Mouse (Mus musculus) intestine, postnatal 0 days (tissue): ENCODE data around the gene Olfr459. TPM values are rescaled to one million over a fixed set of nuclear protein-coding genes. Genes with fewer than 3 reads are reported as not detected.

Experiments used
- ATAC-seq: fragments of 200-750 bp; cut with Nextera tagmentation; 2 replicates; pipeline ENCODE4 v1.8.0; 2017; ENCODE audit warnings: mild to moderate bottlenecking, moderate TSS enrichment, moderate library complexity
- H3K27ac ChIP-seq: fragments of 300-500 bp; sonication (generic); 2 replicates; pipeline ENCODE4 v1.5.1; 2014; ENCODE audit warnings: mild to moderate bottlenecking, low read depth, low read length, moderate library complexity
- H3K27me3 ChIP-seq: fragments of 300-500 bp; sonication (generic); replicated peaks from 2 replicates; pipeline ENCODE4 v1.6.1; 2014; ENCODE audit warnings: low read length, mixed read lengths; ENCODE audit not compliant: control insufficient read depth, insufficient read depth
- H3K36me3 ChIP-seq: fragments of 300-500 bp; sonication (generic); 2 replicates; pipeline ENCODE4 v1.6.1; 2014; ENCODE audit warnings: mild to moderate bottlenecking, moderate library complexity; ENCODE audit not compliant: control insufficient read depth, insufficient read depth
- H3K4me1 ChIP-seq: fragments of 300-500 bp; sonication (generic); replicated peaks from 2 replicates; pipeline ENCODE4 v1.6.1; 2014; ENCODE audit warnings: antibody characterized with exemption, low read length, mixed read lengths; ENCODE audit not compliant: control insufficient read depth, insufficient read depth
- H3K4me2 ChIP-seq: fragments of 300-500 bp; sonication (generic); replicated peaks from 2 replicates; pipeline ENCODE4 v1.6.1; 2014; ENCODE audit warnings: low read depth, mild to moderate bottlenecking, moderate library complexity
- H3K4me3 ChIP-seq: fragments of 300-500 bp; sonication (generic); 2 replicates; pipeline ENCODE4 v1.5.1; 2014; ENCODE audit warnings: low read depth, low read length
- H3K9ac ChIP-seq: fragments of 300-500 bp; sonication (generic); 2 replicates; pipeline ENCODE4 v1.6.1; 2014; ENCODE audit warnings: mild to moderate bottlenecking, low read depth, low read length
- H3K9me3 ChIP-seq: fragments of 300-500 bp; sonication (generic); 2 replicates; pipeline ENCODE4 v1.6.1; 2016; ENCODE audit warnings: mixed run types; ENCODE audit not compliant: control insufficient read depth
- CTCF ChIP-seq: sonication (generic); IDR thresholded peaks from 2 replicates; pipeline ENCODE4 v1.5.1; 2016; ENCODE audit warnings: low read depth, mild to moderate bottlenecking, control low read depth, antibody characterized with exemption, moderate library complexity
- WGBS: fragments of 180-500 bp; shearing (Covaris S2); extraction: QIAGEN DNeasy Blood & Tissue Kit; methylation state at CpG from one replicate; pipeline ENCODE4 v1.1.7; 2014; 5-methylcytosine and 5-hydroxymethylcytosine counted together
- polyA plus RNA-seq: library from polyadenylated mRNA; unstranded; fragments of >200 nt; fragmentation: Nextera tagmentation; extraction: Ambion mirVana; gene quantifications from 2 replicates; pipeline ENCODE4 v1.2.1, GENCODE M21; 2015

Olfr459 gene
- polyA plus RNA-seq, 1 experiment from 2014 or later = 0.03 TPM

DNA sequence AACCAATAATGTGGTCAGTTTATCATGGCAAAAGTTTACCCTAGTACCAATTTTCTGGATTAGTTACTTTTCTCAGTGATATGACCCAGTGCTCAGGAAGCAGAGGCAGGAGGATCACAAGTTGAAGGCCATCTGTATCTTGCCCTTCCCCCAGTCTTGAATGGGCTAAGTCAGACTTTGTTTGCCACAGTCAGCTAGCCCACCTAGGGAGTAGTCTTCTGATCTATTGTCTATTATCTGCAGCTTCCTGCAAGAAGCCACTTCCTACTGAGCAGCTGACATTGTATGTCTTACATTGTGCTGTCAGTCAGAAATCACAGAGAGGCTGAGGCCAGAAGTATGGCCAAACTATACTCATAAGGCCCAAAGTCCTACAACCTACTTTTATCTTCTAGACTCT, 33.9 kb downstream of the Olfr459 start:
- Histone ChIP-seq H3K36me3 (no peaks in the 10 kb centered on the region), H3K27ac (no peak overlapping the region), H3K9ac (no peak overlapping the region), H3K4me2 (no peak overlapping the region), H3K4me3 (no peak overlapping the region), H3K27me3 (no peaks in the 10 kb centered on the region), H3K9me3 (no peaks in the 10 kb centered on the region), H3K4me1 (0 out of 2 replicates have a peak, but pooled peaks cover 2% of the 10 kb centered on the region)
- no peak for TF ChIP-seq CTCF
- ATAC-seq = no peak

GRCm38 (mm10) chr6:41734719-41735470, 40.1 kb downstream of the Olfr459 start:
- TF ChIP-seq CTCF = no peak
- 90% methylated on average over 5 of the region's 5 CpGs for WGBS
- H3K27me3 ChIP-seq = no peaks in the 10 kb centered on the region
- H3K9ac ChIP-seq = no peak overlapping the region
- no peak for ATAC-seq
- no peak overlapping the region for H3K27ac ChIP-seq
- no peaks in the 10 kb centered on the region for H3K36me3 ChIP-seq
- no peak overlapping the region for H3K4me3 ChIP-seq
- H3K9me3 ChIP-seq = no peaks in the 10 kb centered on the region
- H3K4me2 ChIP-seq = no peak overlapping the region
- H3K4me1 ChIP-seq = no peaks in the 10 kb centered on the region

- no peak overlapping the region for H3K9ac ChIP-seq
- no peaks in the 10 kb centered on the region for H3K9me3 ChIP-seq
- 77% methylated on average over 1 of the region's 1 CpGs for WGBS
- no peak overlapping the region for H3K27ac ChIP-seq
- no peaks in the 10 kb centered on the region for H3K36me3 ChIP-seq
- TF ChIP-seq CTCF = peak; percentile 47
- no peak for ATAC-seq
- H3K4me2 ChIP-seq = no peak overlapping the region
- H3K27me3 ChIP-seq = no peaks in the 10 kb centered on the region
- H3K4me3 ChIP-seq = no peak overlapping the region
- no peaks in the 10 kb centered on the region for H3K4me1 ChIP-seq
Measured at GRCm38 (mm10) chr6:41727989-41728609, 46.9 kb downstream of the Olfr459 start.

- no peak overlapping the region for H3K9ac ChIP-seq
- no peak overlapping the region for H3K27ac ChIP-seq
Measured at GRCm38 (mm10) chr6:41721430-41721829, 53.5 kb downstream of the Olfr459 start.

More at GRCm38 (mm10) chr6:41721430-41721829, 53.5 kb downstream of the Olfr459 start:
- H3K4me3 ChIP-seq = no peak overlapping the region
- no peaks in the 10 kb centered on the region for H3K4me1 ChIP-seq
- H3K36me3 ChIP-seq = no peaks in the 10 kb centered on the region
- TF ChIP-seq CTCF = no peak
- H3K27me3 ChIP-seq = no peaks in the 10 kb centered on the region
- no peak overlapping the region for H3K4me2 ChIP-seq
- no peaks in the 10 kb centered on the region for H3K9me3 ChIP-seq
- WGBS = 72% methylated on average over 2 of the region's 2 CpGs
- no peak for ATAC-seq

Other genes starting within 250 kb of the Olfr459 start
- 2.7 and 2.8 TPM in 2 replicates for gene Ephb6, start 169.7 kb downstream of the Olfr459 start, polyA plus RNA-seq
- 0.72 and 1.5 TPM in 2 replicates for gene Trpv6, start 138.8 kb downstream of the Olfr459 start, polyA plus RNA-seq
- 0.23 and 0.60 TPM in 2 replicates for gene Trpv5, start 94.4 kb downstream of the Olfr459 start, polyA plus RNA-seq
- gene Llcfc1, start 90.7 kb downstream of the Olfr459 start, polyA plus RNA-seq = 3.5 and 5.4 TPM in 2 replicates
- 0.10 and 0.59 TPM in 2 replicates for gene Kel, start 70.8 kb downstream of the Olfr459 start, polyA plus RNA-seq
- gene Pip, start 72.4 kb upstream of the Olfr459 start, polyA plus RNA-seq = not detected in 2 replicates
- gene Sval2, start 77.8 kb upstream of the Olfr459 start, polyA plus RNA-seq = not detected in 2 replicates
- 8.9 and 11.9 TPM in 2 replicates for gene Sval1, start 176.5 kb upstream of the Olfr459 start, polyA plus RNA-seq
- not detected in 2 replicates for gene Sval3, start 193.0 kb upstream of the Olfr459 start, polyA plus RNA-seq